Mouse (Mus musculus): Measurements from ENCODE around the gene Gdf7.

DNA sequence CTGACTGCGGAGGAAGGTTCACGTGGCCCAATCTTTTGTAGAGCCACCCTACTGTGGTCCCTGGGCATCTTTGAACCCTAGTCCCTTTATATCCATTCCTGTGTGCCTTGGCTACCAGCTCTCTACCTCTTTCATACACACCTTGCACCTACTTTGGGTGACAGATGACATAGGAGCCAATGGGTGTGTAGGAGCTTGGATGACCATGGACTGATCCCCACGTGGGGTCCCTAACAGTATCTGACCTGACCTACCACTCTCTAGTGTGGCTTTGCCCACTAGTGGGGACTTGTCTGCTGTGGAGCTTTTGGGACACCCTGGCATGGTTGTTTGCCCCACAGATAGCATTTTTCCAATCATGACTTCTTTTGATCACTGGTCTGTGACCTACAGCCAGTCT is 41.6 kb upstream of the Gdf7 start:
- TF ChIP-seq POLR2A (IDR thresholded peaks at IDR 0.05; ENCODE audit: low read depth, low read length) (no peak), CTCF (IDR thresholded peaks at IDR 0.05; ENCODE audit: extremely low read depth, insufficient read length, insufficient replicate concordance, low read depth, low read length) (no peak)

Data from small intestine, adult 2 months (tissue).